Mouse (Mus musculus) limb, embryonic 10.5 days (tissue): Measurements from ENCODE around the gene Dab2ip. TPM values are rescaled to one million over a fixed set of nuclear protein-coding genes. Genes with fewer than 3 reads are reported as not detected.

Experiments used
- DNase-seq: peaks from one replicate; pipeline ENCODE4 v3.0.0-alpha.2; 2017; ENCODE audit warnings: low spot score
- H3K27ac ChIP-seq: fragments of 300-500 bp; sonication (generic); 2 replicates; pipeline ENCODE4 v1.5.1; 2016; ENCODE audit warnings: mild to moderate bottlenecking
- H3K27me3 ChIP-seq: fragments of 300-500 bp; sonication (generic); 2 replicates; pipeline ENCODE4 v1.6.1; 2016; ENCODE audit warnings: low read depth, mild to moderate bottlenecking; ENCODE audit not compliant: poor library complexity, severe bottlenecking
- H3K36me3 ChIP-seq: fragments of 300-500 bp; sonication (generic); 2 replicates; pipeline ENCODE4 v1.6.1; 2016; ENCODE audit warnings: mild to moderate bottlenecking, moderate library complexity
- H3K4me1 ChIP-seq: fragments of 300-500 bp; sonication (generic); 2 replicates; pipeline ENCODE4 v1.6.1; 2016
- H3K4me3 ChIP-seq: fragments of 300-500 bp; sonication (generic); 2 replicates; pipeline ENCODE4 v1.5.1; 2016; ENCODE audit warnings: mild to moderate bottlenecking, moderate library complexity
- H3K9me3 ChIP-seq: fragments of 300-500 bp; sonication (generic); replicated peaks from 2 replicates; pipeline ENCODE4 v1.6.1; 2016; ENCODE audit warnings: mild to moderate bottlenecking
- WGBS: fragments of 180-500 bp; shearing (Covaris S2); methylation state at CpG from one replicate; pipeline ENCODE4 v1.1.7; 2016; 5-methylcytosine and 5-hydroxymethylcytosine counted together
- polyA plus RNA-seq: library from polyadenylated mRNA; unstranded; fragments of >200 nt; fragmentation: Nextera tagmentation; extraction: Ambion mirVana; gene quantifications from 2 replicates; pipeline ENCODE4 v1.2.1, GENCODE M21; 2016

Gene Dab2ip
- polyA plus RNA-seq, 1 experiment from 2014 or later = 49.7 TPM

- 79% methylated on average over 18 of the region's 18 CpGs for WGBS
- Histone ChIP-seq H3K27me3 (no peaks in the 10 kb centered on the region), H3K27ac (no peak overlapping the region), H3K4me1 (peaks cover 22% of the 10 kb centered on the region), H3K4me3 (no peak overlapping the region), H3K9me3 (no peaks in the 10 kb centered on the region), H3K36me3 (no peaks in the 10 kb centered on the region)
- DNase-seq = no peak
Observed at GRCm38 (mm10) chr2:35751781-35752505, 193.9 kb downstream of the Dab2ip start.

DNA sequence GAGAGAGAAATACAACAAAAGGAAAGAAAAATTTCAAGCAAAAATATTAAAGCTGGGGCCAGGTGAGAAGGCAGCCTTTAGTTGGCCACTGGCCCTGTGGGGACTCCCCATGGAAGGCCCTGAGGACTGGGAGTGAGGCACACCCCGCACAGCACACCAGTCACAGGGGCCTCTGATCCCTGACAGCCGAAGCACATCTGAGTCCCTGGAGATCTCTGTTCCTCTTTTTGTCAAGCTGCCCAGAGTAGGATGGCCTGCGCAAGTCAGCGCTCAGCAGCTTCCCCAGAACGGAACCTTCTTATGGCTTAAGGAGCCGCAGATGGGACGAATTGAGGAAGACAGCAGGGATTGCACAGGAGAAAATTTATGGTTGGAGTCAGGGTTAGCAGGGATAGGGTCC is 198.4 kb downstream of the Dab2ip start:
- H3K36me3 ChIP-seq = no peaks in the 10 kb centered on the region
- no peak for DNase-seq
- 0 out of 2 replicates have a peak, but pooled peaks cover 3% of the 10 kb centered on the region for H3K4me1 ChIP-seq
- H3K4me3 ChIP-seq = no peak overlapping the region
- H3K9me3 ChIP-seq = no peaks in the 10 kb centered on the region
- H3K27ac ChIP-seq = no peak overlapping the region
- no peaks in the 10 kb centered on the region for H3K27me3 ChIP-seq
- 70% methylated on average over 7 of the region's 7 CpGs for WGBS

DNA sequence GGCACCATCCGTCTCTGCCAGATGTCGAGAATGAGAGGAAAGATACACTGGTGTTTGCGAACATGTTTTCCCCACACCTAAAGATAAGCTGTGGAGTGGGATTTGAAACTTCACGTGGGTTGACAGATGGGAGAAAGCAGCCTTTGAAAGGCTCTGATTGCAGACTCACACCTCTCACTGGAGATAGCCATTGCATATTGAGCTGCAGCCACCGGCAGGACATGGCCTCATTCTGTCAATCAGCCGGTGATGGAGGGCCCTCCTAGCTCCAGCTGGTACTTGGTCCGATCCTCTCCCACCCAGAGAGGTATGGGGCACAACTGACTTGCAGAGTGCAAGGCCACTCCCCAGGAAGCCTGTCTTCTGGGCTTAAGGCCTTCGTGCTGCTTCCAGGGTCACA is 202.3 kb downstream of the Dab2ip start:
- peaks cover 9% of the 10 kb centered on the region for H3K4me1 ChIP-seq
- no peaks in the 10 kb centered on the region for H3K9me3 ChIP-seq
- no peaks in the 10 kb centered on the region for H3K27me3 ChIP-seq
- no peaks in the 10 kb centered on the region for H3K36me3 ChIP-seq
- H3K27ac ChIP-seq = no peak overlapping the region
- no peak for DNase-seq
- 62% methylated on average over 8 of the region's 8 CpGs for WGBS
- no peak overlapping the region for H3K4me3 ChIP-seq

GRCm38 (mm10) chr2:35760867-35761266 is 202.8 kb downstream of the Dab2ip start:
- no peaks in the 10 kb centered on the region for H3K9me3 ChIP-seq
- no peaks in the 10 kb centered on the region for H3K36me3 ChIP-seq
- no peak for DNase-seq
- H3K27ac ChIP-seq = no peak overlapping the region
- no peak overlapping the region for H3K4me3 ChIP-seq
- H3K4me1 ChIP-seq = peaks cover 9% of the 10 kb centered on the region
- H3K27me3 ChIP-seq = no peaks in the 10 kb centered on the region

DNA sequence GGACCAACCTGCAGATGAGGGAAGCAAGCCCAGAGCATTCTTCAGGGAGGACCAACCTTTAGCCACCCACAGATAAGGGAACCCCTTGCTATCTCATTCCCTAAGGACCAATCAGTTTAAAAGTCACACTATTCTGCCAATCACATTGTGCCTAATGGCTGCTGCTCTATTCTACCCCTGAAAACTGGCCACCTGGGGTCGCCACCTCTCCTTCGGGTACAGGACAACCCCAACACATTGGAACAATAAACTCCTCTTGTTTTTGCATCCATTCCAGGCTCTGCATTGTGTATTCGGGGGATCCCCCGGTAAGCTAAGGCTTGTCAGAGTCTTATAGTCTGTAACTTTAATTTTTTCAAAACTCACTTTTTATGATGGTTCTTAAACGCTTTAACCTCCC is 203.4 kb downstream of the Dab2ip start:
- Histone ChIP-seq H3K4me3 (no peak overlapping the region), H3K27ac (no peak overlapping the region), H3K36me3 (no peaks in the 10 kb centered on the region), H3K27me3 (no peaks in the 10 kb centered on the region; the same call in 1 of the 2 replicates), H3K9me3 (no peaks in the 10 kb centered on the region), H3K4me1 (peaks cover 11% of the 10 kb centered on the region)
- DNase-seq = no peak
- WGBS = 89% methylated on average over 5 of the region's 5 CpGs

GRCm38 (mm10) chr2:35763818-35764217 is 205.8 kb downstream of the Dab2ip start:
- peaks cover 1% of the 10 kb centered on the region for H3K27me3 ChIP-seq
- H3K9me3 ChIP-seq = no peaks in the 10 kb centered on the region
- no peaks in the 10 kb centered on the region for H3K36me3 ChIP-seq
- DNase-seq = no peak
- H3K27ac ChIP-seq = no peak overlapping the region
- WGBS = 88% methylated on average over 7 of the region's 7 CpGs
- H3K4me1 ChIP-seq = peaks cover 22% of the 10 kb centered on the region
- no peak overlapping the region for H3K4me3 ChIP-seq

- H3K9me3 ChIP-seq = no peaks in the 10 kb centered on the region
- H3K4me3 ChIP-seq = no peak overlapping the region
- 81% methylated on average over 8 of the region's 8 CpGs for WGBS
- peaks cover 6% of the 10 kb centered on the region for H3K27me3 ChIP-seq
- peaks cover 27% of the 10 kb centered on the region for H3K4me1 ChIP-seq
- no peaks in the 10 kb centered on the region for H3K36me3 ChIP-seq
- DNase-seq = no peak
- no peak overlapping the region for H3K27ac ChIP-seq
Observed at GRCm38 (mm10) chr2:35764328-35764727, 206.3 kb downstream of the Dab2ip start.

- Histone ChIP-seq H3K4me1 (peaks cover 27% of the 10 kb centered on the region), H3K4me3 (no peak overlapping the region), H3K9me3 (no peaks in the 10 kb centered on the region), H3K27ac (no peak overlapping the region), H3K36me3 (no peaks in the 10 kb centered on the region), H3K27me3 (peaks cover 7% of the 10 kb centered on the region)
- 34% methylated on average over 14 of the region's 14 CpGs for WGBS
- no peak for DNase-seq
Observed at GRCm38 (mm10) chr2:35767834-35768537, 209.9 kb downstream of the Dab2ip start.

GRCm38 (mm10) chr2:35768538-35769238 is 210.6 kb downstream of the Dab2ip start:
- 35% methylated on average over 4 of the region's 4 CpGs for WGBS
- H3K36me3 ChIP-seq = no peaks in the 10 kb centered on the region
- H3K4me1 ChIP-seq = peaks cover 27% of the 10 kb centered on the region
- peaks cover 7% of the 10 kb centered on the region for H3K27me3 ChIP-seq
- no peaks in the 10 kb centered on the region for H3K9me3 ChIP-seq
- H3K27ac ChIP-seq = peak overlapping the region; percentile 23; the same call in 1 of the 2 replicates
- H3K4me3 ChIP-seq = no peak overlapping the region
- no peak for DNase-seq

- no peak for DNase-seq
Observed at GRCm38 (mm10) chr2:35769398-35769797, 211.3 kb downstream of the Dab2ip start.

DNA sequence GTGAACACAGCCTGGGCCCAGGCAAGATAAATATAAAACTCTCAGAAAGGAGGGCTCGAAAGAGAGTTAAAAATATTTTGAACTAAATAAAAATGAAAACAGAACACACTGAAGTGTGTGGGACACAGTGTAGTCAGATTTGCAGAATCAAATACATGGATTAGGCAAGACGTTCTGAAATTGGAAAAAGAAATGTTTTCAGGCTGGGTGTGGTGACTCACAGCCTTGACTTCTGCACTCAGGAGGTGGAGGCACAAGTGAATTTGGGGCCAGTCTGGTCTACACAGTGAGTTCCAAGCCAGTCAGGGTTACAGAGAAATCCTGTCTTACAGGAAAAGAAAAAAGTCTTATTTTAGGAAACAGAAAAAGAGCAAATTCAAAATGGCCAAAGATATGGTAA is 212.5 kb downstream of the Dab2ip start:
- H3K4me3 ChIP-seq = no peak overlapping the region
- no peaks in the 10 kb centered on the region for H3K36me3 ChIP-seq
- H3K27me3 ChIP-seq = peaks cover 7% of the 10 kb centered on the region
- DNase-seq = no peak
- H3K27ac ChIP-seq = no peak overlapping the region
- peaks cover 21% of the 10 kb centered on the region for H3K4me1 ChIP-seq
- H3K9me3 ChIP-seq = no peaks in the 10 kb centered on the region
- 86% methylated on average over 2 of the region's 2 CpGs for WGBS

More at GRCm38 (mm10) chr2:35769398-35769797, 211.3 kb downstream of the Dab2ip start:
- 84% methylated on average over 12 of the region's 12 CpGs for WGBS
- peaks cover 26% of the 10 kb centered on the region for H3K4me1 ChIP-seq
- peaks cover 7% of the 10 kb centered on the region for H3K27me3 ChIP-seq
- no peaks in the 10 kb centered on the region for H3K9me3 ChIP-seq
- peak overlapping the region; percentile 23; the same call in 1 of the 2 replicates for H3K27ac ChIP-seq
- no peak overlapping the region for H3K4me3 ChIP-seq
- no peaks in the 10 kb centered on the region for H3K36me3 ChIP-seq

DNA sequence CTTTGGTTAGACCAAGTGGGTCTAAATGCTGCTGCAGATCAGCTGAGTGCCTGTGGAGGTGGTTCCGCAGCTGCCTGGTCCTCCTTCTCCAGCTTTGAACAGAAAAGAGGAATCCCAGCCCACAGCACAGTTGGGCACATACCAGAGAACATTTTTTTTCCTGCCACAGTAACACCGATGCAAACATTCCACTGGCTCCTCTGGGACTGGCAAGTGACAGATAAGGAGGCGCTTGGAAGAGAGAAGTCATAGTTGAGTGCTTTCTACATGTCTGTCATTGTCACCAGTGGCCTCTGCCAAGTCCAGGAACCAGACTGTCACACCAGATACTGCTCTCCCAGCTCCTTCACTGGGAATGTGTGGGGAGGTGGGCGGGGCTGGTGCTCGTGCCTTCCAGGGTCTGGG is 217.6 kb downstream of the Dab2ip start:
- DNase-seq = no peak
- Histone ChIP-seq H3K9me3 (no peaks in the 10 kb centered on the region), H3K4me1 (no peaks in the 10 kb centered on the region), H3K27me3 (no peaks in the 10 kb centered on the region), H3K36me3 (no peaks in the 10 kb centered on the region), H3K4me3 (no peak overlapping the region), H3K27ac (no peak overlapping the region)
- 66% methylated on average over 5 of the region's 5 CpGs for whole genome bisulfite sequencing

DNA sequence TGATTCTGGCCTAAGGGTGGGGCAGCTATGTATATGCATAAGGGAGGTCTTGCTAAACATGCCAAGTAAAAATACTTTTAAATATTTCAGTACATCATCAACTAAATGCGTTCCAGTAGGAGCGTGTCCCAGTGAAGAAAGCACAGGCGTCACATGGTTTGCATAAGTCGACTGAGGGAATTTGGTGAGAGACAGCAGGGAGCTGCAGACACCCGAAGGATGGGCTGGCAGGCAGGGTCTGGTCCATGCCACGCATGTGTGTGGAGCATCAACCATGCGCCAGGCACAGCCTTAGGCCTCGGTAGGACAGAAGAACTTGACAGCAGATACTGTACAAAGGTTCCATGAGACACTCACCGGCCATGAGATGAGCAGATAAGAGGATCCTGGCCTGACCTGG is 218.9 kb downstream of the Dab2ip start:
- H3K27ac ChIP-seq = no peak overlapping the region
- H3K27me3 ChIP-seq = no peaks in the 10 kb centered on the region
- DNase-seq = no peak
- H3K4me1 ChIP-seq = no peaks in the 10 kb centered on the region
- no peaks in the 10 kb centered on the region for H3K9me3 ChIP-seq
- WGBS = 82% methylated on average over 9 of the region's 9 CpGs
- H3K36me3 ChIP-seq = no peaks in the 10 kb centered on the region
- no peak overlapping the region for H3K4me3 ChIP-seq
